Mouse (Mus musculus) urinary bladder, postnatal 25 days (tissue): ENCODE data around the gene Agps.
A peak's percentile ranks its signal among the peaks of the same experiment; 100 is the strongest.

Source experiments
- DNase-seq: peaks from one replicate; pipeline ENCODE4 v3.0.0; 2022; ENCODE audit warnings: low spot score

The Agps gene

GRCm38 (mm10) chr2:75828931-75829610, 2.9 kb upstream of the Agps start:
- no peak for DNase-seq

GRCm38 (mm10) chr2:75830233-75830632, 1.7 kb upstream of the Agps start:
- DNase-seq: no peak

- no peak for DNase-seq
Measured at GRCm38 (mm10) chr2:75832781-75833180, 804 bp downstream of the Agps start.

- DNase-seq: no peak
Measured at GRCm38 (mm10) chr2:75834492-75834891, 2.5 kb downstream of the Agps start.

GRCm38 (mm10) chr2:75842302-75842701, 10.3 kb downstream of the Agps start:
- no peak for DNase-seq

GRCm38 (mm10) chr2:75847708-75848107, 15.7 kb downstream of the Agps start:
- DNase-seq: no peak

- DNase-seq: no peak
Measured at GRCm38 (mm10) chr2:75852483-75852882, 20.5 kb downstream of the Agps start.

- DNase-seq: no peak
Measured at GRCm38 (mm10) chr2:75854136-75854535, 22.2 kb downstream of the Agps start.

GRCm38 (mm10) chr2:75861115-75861514, 29.1 kb downstream of the Agps start:
- DNase-seq: no peak

GRCm38 (mm10) chr2:75869604-75870003, 37.6 kb downstream of the Agps start:
- DNase-seq: no peak

- DNase-seq: no peak
Measured at GRCm38 (mm10) chr2:75874008-75874559, 42.1 kb downstream of the Agps start.

GRCm38 (mm10) chr2:75879791-75880190, 47.8 kb downstream of the Agps start:
- no peak for DNase-seq

GRCm38 (mm10) chr2:75883543-75883942, 51.6 kb downstream of the Agps start:
- DNase-seq: peak; percentile 63

- no peak for DNase-seq
Measured at GRCm38 (mm10) chr2:75891981-75892380, 60.0 kb downstream of the Agps start.

GRCm38 (mm10) chr2:75895711-75896110, 63.7 kb downstream of the Agps start:
- DNase-seq: no peak

GRCm38 (mm10) chr2:75900281-75900680, 68.3 kb downstream of the Agps start:
- no peak for DNase-seq

- no peak for DNase-seq
Measured at GRCm38 (mm10) chr2:75901869-75902268, 69.9 kb downstream of the Agps start.

GRCm38 (mm10) chr2:75907142-75907541, 75.2 kb downstream of the Agps start:
- no peak for DNase-seq

GRCm38 (mm10) chr2:75915040-75915439, 83.1 kb downstream of the Agps start:
- no peak for DNase-seq

GRCm38 (mm10) chr2:75923807-75924340, 91.9 kb downstream of the Agps start:
- no peak for DNase-seq

- DNase-seq: no peak
Measured at GRCm38 (mm10) chr2:75926061-75926460, 94.1 kb downstream of the Agps start.

- DNase-seq: no peak
Measured at GRCm38 (mm10) chr2:75928011-75928410, 96.0 kb downstream of the Agps start.

GRCm38 (mm10) chr2:75929141-75929540, 97.2 kb downstream of the Agps start:
- no peak for DNase-seq
